Mouse (Mus musculus): ENCODE measurements around the gene Ddx3x. TPM values are rescaled to one million over a fixed set of nuclear protein-coding genes. Genes with fewer than 3 reads are reported as not detected.
"Not testable (repeated sequence)": the region's sequence is repeated elsewhere in the genome, so short reads cannot be mapped to it uniquely, and the experiment has no call there.

Gene Ddx3x
- polyA plus RNA-seq (2015; fragmentation: Nextera tagmentation; extraction: Ambion mirVana) = 74.5 and 79.7 TPM in 2 replicates

GRCm38 (mm10) chrX:13280409-13281328, at the start of gene Ddx3x:
Gene Ddx3x (plus strand): TSS chrX:13280970.
- Histone ChIP-seq H3K27me3 (replicated peaks) (peaks cover 14% of the 10 kb centered on the region), H3K4me1 (peaks cover 22% of the 10 kb centered on the region), H3K4me3 (peak within 1 kb of the TSS; percentile 95), H3K9ac (peak within 1 kb of the TSS; percentile 99), H3K9me3 (no peaks in the 10 kb centered on the region), H3K4me2 (peak within 1 kb of the TSS; percentile 80), H3K36me3 (peaks cover 20% of the 10 kb centered on the region), H3K27ac (replicated peaks) (peak within 1 kb of the TSS; percentile 99)
- under 1% methylated on average over 57 of the region's 57 CpGs for WGBS
- peak; percentile 84 for ATAC-seq (ENCODE audit: extremely low read depth, insufficient number of reproducible peaks, low FRiP score, low TSS enrichment)

DNA sequence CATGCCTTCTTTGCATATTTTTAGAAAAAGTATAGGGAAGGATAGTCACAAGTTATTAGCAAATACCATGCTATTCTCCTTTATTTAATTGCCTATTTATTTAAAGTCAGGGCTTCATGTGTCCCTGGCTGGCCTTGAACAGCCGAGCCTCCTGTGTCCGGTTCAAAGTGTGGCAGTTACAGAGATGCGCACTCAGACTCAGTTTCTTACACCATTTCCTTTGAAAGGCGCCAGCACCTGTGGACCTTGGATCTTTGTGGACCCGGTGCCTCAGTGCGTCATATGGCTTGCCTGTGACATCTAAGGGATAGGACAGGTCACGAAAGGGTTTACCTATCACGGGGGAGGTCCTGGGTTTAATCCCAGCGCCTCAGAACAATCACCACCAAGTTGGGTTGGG, 49.5 kb upstream of the Ddx3x start:
- Histone ChIP-seq H3K9me3 (no peaks in the 10 kb centered on the region), H3K4me2 (peak overlapping the region; percentile 70), H3K9ac (peak overlapping the region; percentile 74), H3K27ac (replicated peaks) (peak overlapping the region; percentile 65), H3K4me3 (peak overlapping the region; percentile 53), H3K36me3 (no peaks in the 10 kb centered on the region), H3K4me1 (peaks cover 2% of the 10 kb centered on the region; the same call in 1 of the 2 replicates), H3K27me3 (replicated peaks) (peaks cover 52% of the 10 kb centered on the region)
- 39% methylated on average over 9 of the region's 9 CpGs for WGBS
- ATAC-seq (ENCODE audit: extremely low read depth, insufficient number of reproducible peaks, low FRiP score, low TSS enrichment) = no peak

GRCm38 (mm10) chrX:13232834-13233233, 47.9 kb upstream of the Ddx3x start:
- WGBS = 78% methylated on average over 1 of the region's 1 CpGs
- H3K4me3 ChIP-seq; ATAC-seq (ENCODE audit: extremely low read depth, insufficient number of reproducible peaks, low FRiP score, low TSS enrichment): not testable (repeated sequence)

DNA sequence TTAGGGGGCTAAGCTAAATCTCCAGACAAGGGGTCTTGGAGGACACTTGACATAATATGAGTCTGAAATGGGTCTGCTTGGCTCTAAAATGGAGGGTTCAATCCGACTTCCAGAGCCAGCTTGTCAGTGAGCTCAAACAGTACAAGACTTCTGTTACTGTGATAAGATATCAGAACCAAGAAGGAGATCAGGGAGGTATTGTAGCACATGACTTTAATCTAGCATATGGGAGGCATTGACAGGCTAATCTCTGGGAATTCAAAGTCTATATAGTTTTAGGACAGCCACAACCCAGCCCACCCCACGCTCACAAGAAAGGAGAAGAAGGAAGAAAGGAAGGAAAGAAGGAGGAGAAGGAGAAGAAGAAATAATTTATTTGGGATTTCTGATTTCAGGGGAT, 47.1 kb upstream of the Ddx3x start:
- no peak for ATAC-seq (ENCODE audit: extremely low read depth, insufficient number of reproducible peaks, low FRiP score, low TSS enrichment)
- no peaks in the 10 kb centered on the region for H3K9me3 ChIP-seq
- peaks cover 2% of the 10 kb centered on the region; the same call in 1 of the 2 replicates for H3K4me1 ChIP-seq
- H3K27ac ChIP-seq (replicated peaks) = no peak overlapping the region
- H3K9ac ChIP-seq = no peak overlapping the region
- no peak overlapping the region for H3K4me3 ChIP-seq
- 38% methylated on average over 2 of the region's 2 CpGs for WGBS
- no peak overlapping the region for H3K4me2 ChIP-seq
- H3K27me3 ChIP-seq (replicated peaks) = peaks cover 69% of the 10 kb centered on the region
- H3K36me3 ChIP-seq = no peaks in the 10 kb centered on the region

More at GRCm38 (mm10) chrX:13232834-13233233, 47.9 kb upstream of the Ddx3x start:
- H3K36me3 ChIP-seq; H3K27ac ChIP-seq (replicated peaks); H3K4me1 ChIP-seq; H3K4me2 ChIP-seq; H3K9ac ChIP-seq; H3K9me3 ChIP-seq: not testable (repeated sequence)
- peaks cover 61% of the 10 kb centered on the region for H3K27me3 ChIP-seq (replicated peaks)

GRCm38 (mm10) chrX:13234709-13235108, 46.1 kb upstream of the Ddx3x start:
- Histone ChIP-seq H3K9ac (no peak overlapping the region), H3K36me3 (no peaks in the 10 kb centered on the region), H3K27ac (replicated peaks) (no peak overlapping the region), H3K4me3 (no peak overlapping the region), H3K4me1 (peaks cover 2% of the 10 kb centered on the region; the same call in 1 of the 2 replicates), H3K4me2 (no peak overlapping the region), H3K27me3 (replicated peaks) (peaks cover 79% of the 10 kb centered on the region), H3K9me3 (no peaks in the 10 kb centered on the region)
- 55% methylated on average over 4 of the region's 4 CpGs for WGBS
- ATAC-seq (ENCODE audit: extremely low read depth, insufficient number of reproducible peaks, low FRiP score, low TSS enrichment) = no peak

DNA sequence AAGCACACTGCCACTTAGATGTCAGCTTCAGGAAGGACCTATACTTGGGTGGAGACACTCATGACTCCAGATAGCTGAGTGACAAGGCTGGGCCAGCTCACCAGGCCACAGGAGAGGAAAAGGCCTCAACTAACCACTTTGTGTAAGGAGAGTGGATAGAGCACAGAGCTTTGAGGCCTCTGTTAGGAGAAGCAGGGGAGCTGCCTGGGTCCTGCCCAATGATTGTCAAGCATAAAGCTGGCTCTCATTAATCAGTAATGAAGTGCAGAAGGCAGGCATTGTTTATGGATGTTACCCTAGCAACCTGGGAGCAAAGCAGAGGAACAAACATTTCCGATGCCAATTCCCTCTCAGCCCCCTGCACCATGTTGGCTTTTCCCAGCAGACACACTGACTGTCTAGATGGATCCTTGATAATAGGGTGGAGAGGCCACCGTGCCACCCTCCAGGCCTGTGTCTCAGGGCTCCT, 44.6 kb upstream of the Ddx3x start:
- WGBS = 53% methylated on average over 2 of the region's 2 CpGs
- no peaks in the 10 kb centered on the region for H3K9me3 ChIP-seq
- H3K4me3 ChIP-seq = no peak overlapping the region
- peaks cover 78% of the 10 kb centered on the region for H3K27me3 ChIP-seq (replicated peaks)
- no peak overlapping the region for H3K27ac ChIP-seq (replicated peaks)
- no peak overlapping the region for H3K4me2 ChIP-seq
- no peak overlapping the region for H3K9ac ChIP-seq
- H3K4me1 ChIP-seq = peaks cover 7% of the 10 kb centered on the region
- no peaks in the 10 kb centered on the region for H3K36me3 ChIP-seq
- no peak for ATAC-seq (ENCODE audit: extremely low read depth, insufficient number of reproducible peaks, low FRiP score, low TSS enrichment)

DNA sequence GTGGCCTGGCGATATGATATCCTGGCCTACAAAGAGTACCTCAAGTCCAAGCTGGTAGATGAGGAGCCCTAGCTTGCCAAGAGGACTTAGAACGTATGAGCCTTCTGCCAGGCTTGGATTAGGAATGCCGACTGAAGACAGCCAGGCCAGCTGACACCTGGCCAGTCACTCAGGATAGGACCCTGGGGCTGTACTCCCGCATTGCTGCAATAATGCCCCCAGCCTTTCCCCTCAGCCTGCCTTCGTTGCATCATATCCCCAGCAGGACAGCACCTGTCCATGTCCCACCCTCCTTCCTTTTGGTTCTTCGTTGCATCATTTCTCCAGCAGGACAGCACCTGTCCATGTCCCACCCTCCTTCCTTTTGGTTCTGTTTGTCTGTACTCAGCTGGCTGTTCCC, 41.3 kb upstream of the Ddx3x start:
- ATAC-seq (ENCODE audit: extremely low read depth, insufficient number of reproducible peaks, low FRiP score, low TSS enrichment) = no peak
- Histone ChIP-seq H3K9ac (no peak overlapping the region), H3K4me3 (no peak overlapping the region), H3K4me2 (no peak overlapping the region), H3K36me3 (no peaks in the 10 kb centered on the region), H3K27me3 (replicated peaks) (peaks cover 82% of the 10 kb centered on the region), H3K27ac (replicated peaks) (no peak overlapping the region), H3K9me3 (no peaks in the 10 kb centered on the region), H3K4me1 (peaks cover 19% of the 10 kb centered on the region)
- WGBS = 80% methylated on average over 6 of the region's 6 CpGs

- no peaks in the 10 kb centered on the region for H3K9me3 ChIP-seq
- H3K27me3 ChIP-seq (replicated peaks) = peaks cover 84% of the 10 kb centered on the region
- WGBS = 22% methylated on average over 11 of the region's 11 CpGs
- H3K9ac ChIP-seq = peak overlapping the region; percentile 80; the same call in 1 of the 2 replicates
- no peak overlapping the region for H3K4me3 ChIP-seq
- peaks cover 29% of the 10 kb centered on the region for H3K4me1 ChIP-seq
- no peak for ATAC-seq (ENCODE audit: extremely low read depth, insufficient number of reproducible peaks, low FRiP score, low TSS enrichment)
- peak overlapping the region; percentile 66 for H3K4me2 ChIP-seq
- peak overlapping the region; percentile 97 for H3K27ac ChIP-seq (replicated peaks)
- no peaks in the 10 kb centered on the region for H3K36me3 ChIP-seq
Observed at GRCm38 (mm10) chrX:13240646-13241425, 39.9 kb upstream of the Ddx3x start.

GRCm38 (mm10) chrX:13241426-13242319, 39.1 kb upstream of the Ddx3x start:
- H3K36me3 ChIP-seq = no peaks in the 10 kb centered on the region
- peaks cover 29% of the 10 kb centered on the region for H3K4me1 ChIP-seq
- H3K27me3 ChIP-seq (replicated peaks) = peaks cover 84% of the 10 kb centered on the region
- H3K4me2 ChIP-seq = peak overlapping the region; percentile 66
- ATAC-seq (ENCODE audit: extremely low read depth, insufficient number of reproducible peaks, low FRiP score, low TSS enrichment) = no peak
- 9% methylated on average over 21 of the region's 21 CpGs for WGBS
- no peaks in the 10 kb centered on the region for H3K9me3 ChIP-seq
- H3K4me3 ChIP-seq = peak overlapping the region; percentile 46
- H3K27ac ChIP-seq (replicated peaks) = peak overlapping the region; percentile 97
- H3K9ac ChIP-seq = peak overlapping the region; percentile 80

GRCm38 (mm10) chrX:13242320-13243096, 38.3 kb upstream of the Ddx3x start:
- peak overlapping the region; percentile 97 for H3K27ac ChIP-seq (replicated peaks)
- H3K9me3 ChIP-seq = no peaks in the 10 kb centered on the region
- H3K36me3 ChIP-seq = no peaks in the 10 kb centered on the region
- 8% methylated on average over 24 of the region's 24 CpGs for WGBS
- H3K4me2 ChIP-seq = peak overlapping the region; percentile 66
- peak overlapping the region; percentile 46 for H3K4me3 ChIP-seq
- H3K4me1 ChIP-seq = peaks cover 29% of the 10 kb centered on the region
- peak; percentile 75 for ATAC-seq (ENCODE audit: extremely low read depth, insufficient number of reproducible peaks, low FRiP score, low TSS enrichment)
- peak overlapping the region; percentile 80 for H3K9ac ChIP-seq
- H3K27me3 ChIP-seq (replicated peaks) = peaks cover 86% of the 10 kb centered on the region

All from heart, embryonic 13.5 days (tissue).